Mouse (Mus musculus) frontal cortex, postnatal 36 days (tissue): Measurements from ENCODE around the gene Cnot6l.
A peak's percentile ranks its signal among the peaks of the same experiment; 100 is the strongest.

ENCODE experiments used
- DNase-seq, 2 experiments: peaks; one replicate each; pipeline ENCODE4 v3.0.0; 2022; ENCODE audit warnings: low spot score in 2 of 2

Gene Cnot6l

GRCm38 (mm10) chr5:96164021-96164411 lies at the start of gene Cnot6l:
Gene Cnot6l, minus strand, starts transcription at chr5:96164171.
- DNase-seq = no peak

- DNase-seq = peak; percentile 94 to 96
Observed at GRCm38 (mm10) chr5:96209916-96210583, 46.1 kb upstream of the Cnot6l start.

- peak; percentile 19 to 41 for DNase-seq
Observed at GRCm38 (mm10) chr5:96209459-96209858, 45.5 kb upstream of the Cnot6l start, which contains the start of gene Mrpl1. Gene Mrpl1, plus strand, starts transcription at chr5:96209493.

GRCm38 (mm10) chr5:96208543-96208942 lies 44.6 kb upstream of the Cnot6l start:
- no peak for DNase-seq

- DNase-seq = no peak
Observed at GRCm38 (mm10) chr5:96207531-96207930, 43.6 kb upstream of the Cnot6l start.

- no peak for DNase-seq
Observed at GRCm38 (mm10) chr5:96206897-96207296, 42.9 kb upstream of the Cnot6l start.

- DNase-seq = no peak
Observed at GRCm38 (mm10) chr5:96201462-96202154, 37.6 kb upstream of the Cnot6l start.

GRCm38 (mm10) chr5:96200269-96200668 lies 36.3 kb upstream of the Cnot6l start:
- no peak for DNase-seq

GRCm38 (mm10) chr5:96198271-96198670 lies 34.3 kb upstream of the Cnot6l start:
- DNase-seq = no peak

- no peak for DNase-seq
Observed at GRCm38 (mm10) chr5:96196547-96197052, 32.6 kb upstream of the Cnot6l start.

- no peak for DNase-seq
Observed at GRCm38 (mm10) chr5:96191251-96191650, 27.3 kb upstream of the Cnot6l start.

GRCm38 (mm10) chr5:96189761-96190160 lies 25.8 kb upstream of the Cnot6l start:
- DNase-seq = no peak

GRCm38 (mm10) chr5:96183987-96184386 lies 20.0 kb upstream of the Cnot6l start:
- no peak for DNase-seq

GRCm38 (mm10) chr5:96183211-96183610 lies 19.2 kb upstream of the Cnot6l start:
- DNase-seq = no peak

- no peak for DNase-seq
Observed at GRCm38 (mm10) chr5:96176879-96177358, 12.9 kb upstream of the Cnot6l start.

- DNase-seq = no peak
Observed at GRCm38 (mm10) chr5:96176121-96176520, 12.2 kb upstream of the Cnot6l start.

GRCm38 (mm10) chr5:96171765-96172164 lies 7.8 kb upstream of the Cnot6l start:
- DNase-seq = no peak

- no peak for DNase-seq
Observed at GRCm38 (mm10) chr5:96170443-96170842, 6.5 kb upstream of the Cnot6l start.

GRCm38 (mm10) chr5:96166761-96167160 lies 2.8 kb upstream of the Cnot6l start:
- no peak for DNase-seq

- DNase-seq = no peak
Observed at GRCm38 (mm10) chr5:96163396-96164020, 463 bp downstream of the Cnot6l start.

- peak; percentile 60 to 66 for DNase-seq
Observed at GRCm38 (mm10) chr5:96162399-96163331, 1.3 kb downstream of the Cnot6l start.
